Mouse (Mus musculus) leukemia stem cell, adult 10-12 weeks (primary cell): Measurements from ENCODE around the gene Hoxd8. TPM values are rescaled to one million over a fixed set of nuclear protein-coding genes. Genes with fewer than 3 reads are reported as not detected.

ENCODE experiments used
- polyA plus RNA-seq: library from polyadenylated mRNA; stranded (reverse); fragments of >175 nt; gene quantifications from 2 replicates; pipeline ENCODE4 v1.2.3, GENCODE M21; 2012; ENCODE audit warnings: low replicate concordance

Gene Hoxd8
- polyA plus RNA-seq: 0.10 and 0.20 TPM in 2 replicates

GRCm38 (mm10) chr2:74704393-74704998 lies at the start of gene Hoxd8:
TSS of gene Hoxd8 (plus strand) at chr2:74704615.

GRCm38 (mm10) chr2:74659507-74660005 lies 44.9 kb upstream of the Hoxd8 start, which contains the start of gene Evx2:
TSS of gene Evx2 (minus strand) at chr2:74659557.

GRCm38 (mm10) chr2:74667842-74668357 lies 36.5 kb upstream of the Hoxd8 start, which contains the start of gene Hoxd13:
TSS of gene Hoxd13 (plus strand) at chr2:74668310.

GRCm38 (mm10) chr2:74674881-74675665 lies 29.3 kb upstream of the Hoxd8 start, which contains the start of gene Hoxd12:
TSS of gene Hoxd12 (plus strand) at chr2:74675013.

GRCm38 (mm10) chr2:74678891-74679595 lies 25.4 kb upstream of the Hoxd8 start, which contains the start of gene Hoxd11:
TSS of gene Hoxd11 (plus strand) at chr2:74679557.

GRCm38 (mm10) chr2:74691022-74691951 lies 13.1 kb upstream of the Hoxd8 start, which contains the start of gene Hoxd10:
TSS of gene Hoxd10 (plus strand) at chr2:74691924.

GRCm38 (mm10) chr2:74697567-74698121 lies 6.8 kb upstream of the Hoxd8 start, which contains the start of gene Hoxd9:
TSS of gene Hoxd9 (plus strand) at chr2:74697727.

GRCm38 (mm10) chr2:74711721-74712621 lies 7.6 kb downstream of the Hoxd8 start, which contains the start of the genes Hoxd3 and Hoxd4:
TSS of gene Hoxd3 (plus strand) at chr2:74711927.
TSS of gene Hoxd4 (plus strand) at chr2:74711929.

GRCm38 (mm10) chr2:74726551-74726950 lies 22.1 kb downstream of the Hoxd8 start, which contains the start of gene Gm28230:
TSS of gene Gm28230 (plus strand) at chr2:74726728.

Other genes starting within 250 kb of the Hoxd8 start
- 6.2 and 45.5 TPM in 2 replicates for gene Lnpk, start 125.2 kb upstream of the Hoxd8 start, polyA plus RNA-seq
- not detected in 2 replicates for gene Evx2, start 45.1 kb upstream of the Hoxd8 start, polyA plus RNA-seq
- not detected in 2 replicates for gene Hoxd13, start 36.3 kb upstream of the Hoxd8 start, polyA plus RNA-seq
- not detected in 2 replicates for gene Hoxd12, start 29.6 kb upstream of the Hoxd8 start, polyA plus RNA-seq
- gene Hoxd11, start 25.1 kb upstream of the Hoxd8 start, polyA plus RNA-seq: not detected in 2 replicates
- not detected in 2 replicates for gene Hoxd10, start 12.7 kb upstream of the Hoxd8 start, polyA plus RNA-seq
- gene Hoxd9, start 6.9 kb upstream of the Hoxd8 start, polyA plus RNA-seq: 0.14 TPM in 1 of 2 replicates, not detected in the other
- gene Hoxd3, start 7.3 kb downstream of the Hoxd8 start, polyA plus RNA-seq: not detected in 2 replicates
- gene Hoxd4, start 7.3 kb downstream of the Hoxd8 start, polyA plus RNA-seq: not detected in 2 replicates
- gene Gm28230, start 22.1 kb downstream of the Hoxd8 start, polyA plus RNA-seq: not detected in 2 replicates
- gene Hoxd1, start 58.4 kb downstream of the Hoxd8 start, polyA plus RNA-seq: not detected in 2 replicates
- 77.9 and 92.5 TPM in 2 replicates for gene Mtx2, start 121.2 kb downstream of the Hoxd8 start, polyA plus RNA-seq